Mouse (Mus musculus) forebrain, embryonic 14.5 days (tissue): ENCODE data around the gene Gnb2. TPM values are rescaled to one million over a fixed set of nuclear protein-coding genes. Genes with fewer than 3 reads are reported as not detected.

Source experiments
- ATAC-seq: fragments of 200-750 bp; cut with Nextera tagmentation; 2 replicates; pipeline ENCODE4 v1.8.0; 2017; ENCODE audit warnings: mild to moderate bottlenecking, moderate library complexity
- DNase-seq: peaks from one replicate; pipeline ENCODE4 v3.0.0-alpha.2; 2015; ENCODE audit warnings: low spot score
- H3K27ac ChIP-seq: fragments of 300-500 bp; sonication (generic); 2 replicates; pipeline ENCODE4 v1.5.1; 2014; ENCODE audit warnings: low read depth, mild to moderate bottlenecking, control low read depth, low read length, moderate library complexity
- H3K27me3 ChIP-seq: fragments of 300-500 bp; sonication (generic); replicated peaks from 2 replicates; pipeline ENCODE4 v1.6.1; 2014; ENCODE audit warnings: low read length, control low read depth, mixed read lengths; ENCODE audit not compliant: control insufficient read depth, insufficient read depth
- H3K36me3 ChIP-seq: fragments of 300-500 bp; sonication (generic); 2 replicates; pipeline ENCODE4 v1.6.1; 2014; ENCODE audit warnings: low read length, control low read depth; ENCODE audit not compliant: control insufficient read depth, insufficient read depth
- H3K4me1 ChIP-seq: fragments of 300-500 bp; sonication (generic); 2 replicates; pipeline ENCODE4 v1.6.1; 2014; ENCODE audit warnings: antibody characterized with exemption, low read length, control low read depth; ENCODE audit not compliant: control insufficient read depth, insufficient read depth
- H3K4me2 ChIP-seq: fragments of 300-500 bp; sonication (generic); 2 replicates; pipeline ENCODE4 v1.6.1; 2014; ENCODE audit warnings: mild to moderate bottlenecking, control low read depth, low read length
- H3K4me3 ChIP-seq: fragments of 300-500 bp; sonication (generic); 2 replicates; pipeline ENCODE4 v1.5.1; 2014; ENCODE audit warnings: low read depth, low read length, control low read depth
- H3K9ac ChIP-seq: fragments of 300-500 bp; sonication (generic); 2 replicates; pipeline ENCODE4 v1.6.1; 2014; ENCODE audit warnings: mild to moderate bottlenecking, low read length, control low read depth, moderate library complexity
- H3K9me3 ChIP-seq: fragments of 300-500 bp; sonication (generic); replicated peaks from 2 replicates; pipeline ENCODE4 v1.6.1; 2016; ENCODE audit warnings: low read length, control low read depth, mixed read lengths; ENCODE audit not compliant: control insufficient read depth
- WGBS: fragments of 180-500 bp; shearing (Covaris S2); extraction: QIAGEN DNeasy Blood & Tissue Kit; methylation state at CpG from one replicate; pipeline ENCODE4 v1.1.7; 2014; 5-methylcytosine and 5-hydroxymethylcytosine counted together
- polyA plus RNA-seq: library from polyadenylated mRNA; unstranded; fragments of >200 nt; fragmentation: Nextera tagmentation; extraction: Ambion mirVana; gene quantifications from 2 replicates; pipeline ENCODE4 v1.2.1, GENCODE M21; 2014

Gnb2 gene
- polyA plus RNA-seq, 1 experiment from 2014 or later: 644 TPM

GRCm38 (mm10) chr5:137568223-137568798 is 35.0 kb upstream of the Gnb2 start:
- no peak overlapping the region for H3K4me2 ChIP-seq
- no peaks in the 10 kb centered on the region for H3K9me3 ChIP-seq
- no peak overlapping the region for H3K4me3 ChIP-seq
- peaks cover 2% of the 10 kb centered on the region; the same call in 1 of the 2 replicates for H3K36me3 ChIP-seq
- no peak overlapping the region for H3K27ac ChIP-seq
- WGBS: 85% methylated on average over 8 of the region's 8 CpGs
- ATAC-seq (no peak), DNase-seq (no peak)
- H3K27me3 ChIP-seq: no peaks in the 10 kb centered on the region
- H3K9ac ChIP-seq: no peak overlapping the region
- H3K4me1 ChIP-seq: no peaks in the 10 kb centered on the region

- Histone ChIP-seq H3K27me3 (no peaks in the 10 kb centered on the region), H3K9me3 (no peaks in the 10 kb centered on the region), H3K27ac (no peak overlapping the region), H3K9ac (no peak overlapping the region), H3K4me1 (no peaks in the 10 kb centered on the region), H3K4me3 (no peak overlapping the region), H3K4me2 (no peak overlapping the region), H3K36me3 (peaks cover 2% of the 10 kb centered on the region; the same call in 1 of the 2 replicates)
- 95% methylated on average over 5 of the region's 5 CpGs for WGBS
- DNase-seq (no peak), ATAC-seq (no peak)
Measured at GRCm38 (mm10) chr5:137566416-137566815, 33.1 kb upstream of the Gnb2 start.

GRCm38 (mm10) chr5:137565744-137566143 is 32.4 kb upstream of the Gnb2 start:
- DNase-seq (no peak), ATAC-seq (no peak)
- H3K4me1 ChIP-seq: no peaks in the 10 kb centered on the region
- H3K4me3 ChIP-seq: no peak overlapping the region
- no peak overlapping the region for H3K4me2 ChIP-seq
- peaks cover 2% of the 10 kb centered on the region; the same call in 1 of the 2 replicates for H3K36me3 ChIP-seq
- H3K27ac ChIP-seq: no peak overlapping the region
- H3K9ac ChIP-seq: no peak overlapping the region
- no peaks in the 10 kb centered on the region for H3K27me3 ChIP-seq
- H3K9me3 ChIP-seq: no peaks in the 10 kb centered on the region
- 82% methylated on average over 6 of the region's 6 CpGs for WGBS

GRCm38 (mm10) chr5:137562965-137563364 is 29.7 kb upstream of the Gnb2 start:
- H3K9me3 ChIP-seq: no peaks in the 10 kb centered on the region
- ATAC-seq: no peak
- H3K4me2 ChIP-seq: no peak overlapping the region
- no peaks in the 10 kb centered on the region for H3K27me3 ChIP-seq
- H3K27ac ChIP-seq: no peak overlapping the region
- 79% methylated on average over 10 of the region's 10 CpGs for WGBS
- no peak for DNase-seq
- H3K4me1 ChIP-seq: no peaks in the 10 kb centered on the region
- peaks cover 2% of the 10 kb centered on the region; the same call in 1 of the 2 replicates for H3K36me3 ChIP-seq
- no peak overlapping the region for H3K4me3 ChIP-seq
- no peak overlapping the region for H3K9ac ChIP-seq

GRCm38 (mm10) chr5:137561556-137561955 is 28.2 kb upstream of the Gnb2 start:
- DNase-seq (peak; percentile 25), ATAC-seq (no peak)
- H3K27ac ChIP-seq: no peak overlapping the region
- H3K9ac ChIP-seq: no peak overlapping the region
- no peak overlapping the region for H3K4me2 ChIP-seq
- no peaks in the 10 kb centered on the region for H3K4me1 ChIP-seq
- H3K4me3 ChIP-seq: no peak overlapping the region
- 23% methylated on average over 6 of the region's 6 CpGs for WGBS
- H3K36me3 ChIP-seq: peaks cover 2% of the 10 kb centered on the region; the same call in 1 of the 2 replicates
- H3K27me3 ChIP-seq: no peaks in the 10 kb centered on the region
- H3K9me3 ChIP-seq: no peaks in the 10 kb centered on the region

GRCm38 (mm10) chr5:137553898-137554297 is 20.6 kb upstream of the Gnb2 start:
- peaks cover 7% of the 10 kb centered on the region; the same call in 1 of the 2 replicates for H3K4me1 ChIP-seq
- H3K27ac ChIP-seq: 0 out of 2 replicates have a peak overlapping the region, but pooled peaks have one; percentile 54
- no peaks in the 10 kb centered on the region for H3K9me3 ChIP-seq
- H3K4me3 ChIP-seq: peak overlapping the region; percentile 55
- H3K9ac ChIP-seq: peak overlapping the region; percentile 69
- DNase-seq (no peak), ATAC-seq (0 out of 2 replicates have a peak, but pooled peaks have one; percentile 21)
- H3K27me3 ChIP-seq: no peaks in the 10 kb centered on the region
- H3K4me2 ChIP-seq: peak overlapping the region; percentile 62
- H3K36me3 ChIP-seq: no peaks in the 10 kb centered on the region
- 48% methylated on average over 11 of the region's 11 CpGs for WGBS

GRCm38 (mm10) chr5:137553411-137553837 is 20.1 kb upstream of the Gnb2 start, which contains the start of gene Actl6b:
Actl6b (plus strand) TSS chr5:137553517.
- DNase-seq: peak; percentile 95
- Histone ChIP-seq H3K27me3 (no peaks in the 10 kb centered on the region), H3K27ac (peak within 1 kb of the TSS; percentile 54; the same call in 1 of the 2 replicates), H3K9ac (peak within 1 kb of the TSS; percentile 69), H3K4me2 (peak within 1 kb of the TSS; percentile 62), H3K9me3 (no peaks in the 10 kb centered on the region), H3K4me3 (peak within 1 kb of the TSS; percentile 55), H3K4me1 (peaks cover 7% of the 10 kb centered on the region; the same call in 1 of the 2 replicates), H3K36me3 (no peaks in the 10 kb centered on the region)
- peak; percentile 98 for ATAC-seq
- WGBS: under 1% methylated on average over 37 of the region's 37 CpGs

- peak overlapping the region; percentile 62 for H3K4me2 ChIP-seq
- 23% methylated on average over 6 of the region's 6 CpGs for WGBS
- peak overlapping the region; percentile 54; the same call in 1 of the 2 replicates for H3K27ac ChIP-seq
- peak; percentile 42 for ATAC-seq
- H3K4me3 ChIP-seq: peak overlapping the region; percentile 55
- no peak for DNase-seq
- peak overlapping the region; percentile 69 for H3K9ac ChIP-seq
- H3K9me3 ChIP-seq: no peaks in the 10 kb centered on the region
- H3K36me3 ChIP-seq: no peaks in the 10 kb centered on the region
- no peaks in the 10 kb centered on the region for H3K27me3 ChIP-seq
- H3K4me1 ChIP-seq: peaks cover 7% of the 10 kb centered on the region; the same call in 1 of the 2 replicates
Measured at GRCm38 (mm10) chr5:137553000-137553399, 19.7 kb upstream of the Gnb2 start.

GRCm38 (mm10) chr5:137551119-137551518 is 17.8 kb upstream of the Gnb2 start:
- Histone ChIP-seq H3K9ac (no peak overlapping the region), H3K27me3 (no peaks in the 10 kb centered on the region), H3K9me3 (no peaks in the 10 kb centered on the region), H3K4me2 (no peak overlapping the region), H3K4me1 (peaks cover 7% of the 10 kb centered on the region; the same call in 1 of the 2 replicates), H3K36me3 (no peaks in the 10 kb centered on the region), H3K4me3 (no peak overlapping the region), H3K27ac (no peak overlapping the region)
- ATAC-seq: no peak
- WGBS: 72% methylated on average over 5 of the region's 5 CpGs
- no peak for DNase-seq
